Mouse (Mus musculus): ENCODE measurements around the gene Vps33a. TPM values are rescaled to one million over a fixed set of nuclear protein-coding genes. Genes with fewer than 3 reads are reported as not detected.

Vps33a gene
- polyA plus RNA-seq (2016; fragmentation: Nextera tagmentation; extraction: Ambion mirVana), result 30.4 and 34.1 TPM in 2 replicates

DNA sequence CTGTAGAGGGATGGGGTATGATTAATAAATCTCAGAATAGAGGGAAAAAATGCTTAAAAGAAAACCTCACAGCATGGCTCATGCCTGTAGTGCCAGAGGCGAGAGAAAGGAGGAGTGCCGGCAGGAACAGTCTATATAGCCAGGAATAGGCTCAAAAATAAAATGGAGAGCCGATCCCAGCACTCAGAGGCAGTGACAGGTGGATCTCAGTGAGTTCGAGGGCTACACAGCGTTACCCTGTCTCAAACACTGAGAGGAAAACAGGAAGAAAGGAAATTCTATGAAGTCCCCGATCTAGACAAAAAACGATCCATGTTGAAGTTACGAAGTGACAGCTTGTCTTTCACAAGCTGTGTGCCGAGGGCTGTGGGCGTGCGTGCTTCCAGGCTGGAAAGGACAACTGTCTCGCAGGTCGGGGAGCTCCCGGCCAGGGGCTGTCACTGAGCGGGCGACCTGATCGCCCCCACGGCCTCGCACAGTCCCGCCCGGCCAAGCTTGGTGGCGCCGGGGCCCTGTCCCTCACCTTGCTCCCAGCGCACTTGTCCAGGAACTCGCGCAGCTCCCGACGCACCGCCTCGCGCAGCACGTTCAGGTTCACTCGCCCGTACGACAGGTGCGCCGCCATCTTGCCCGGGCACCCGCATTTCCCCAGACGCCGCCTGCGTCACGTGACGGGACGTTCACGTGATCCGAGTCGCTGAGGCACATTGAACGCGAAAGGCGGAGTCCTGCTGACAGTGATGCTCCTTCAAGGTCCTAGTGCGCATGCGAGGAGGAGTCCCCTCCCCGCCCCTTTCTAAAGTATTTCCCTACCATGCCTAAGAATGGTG, at the start of gene Vps33a:
TSS of gene Vps33a (minus strand) at position 682 of the 830 bp plus-strand sequence.
- DNase-seq (ENCODE audit: low spot score), result peak; percentile 99
- no peaks in the 10 kb centered on the region for H3K9me3 ChIP-seq (replicated peaks)
- peak within 1 kb of the TSS; percentile 97 for H3K4me3 ChIP-seq
- H3K27ac ChIP-seq (replicated peaks), result peak within 1 kb of the TSS; percentile 88
- WGBS, result under 1% methylated on average over 54 of the region's 54 CpGs
- H3K27me3 ChIP-seq (ENCODE audit: low read depth, poor library complexity, severe bottlenecking), result no peaks in the 10 kb centered on the region
- peaks cover 41% of the 10 kb centered on the region for H3K36me3 ChIP-seq
- peaks cover 14% of the 10 kb centered on the region for H3K4me1 ChIP-seq

DNA sequence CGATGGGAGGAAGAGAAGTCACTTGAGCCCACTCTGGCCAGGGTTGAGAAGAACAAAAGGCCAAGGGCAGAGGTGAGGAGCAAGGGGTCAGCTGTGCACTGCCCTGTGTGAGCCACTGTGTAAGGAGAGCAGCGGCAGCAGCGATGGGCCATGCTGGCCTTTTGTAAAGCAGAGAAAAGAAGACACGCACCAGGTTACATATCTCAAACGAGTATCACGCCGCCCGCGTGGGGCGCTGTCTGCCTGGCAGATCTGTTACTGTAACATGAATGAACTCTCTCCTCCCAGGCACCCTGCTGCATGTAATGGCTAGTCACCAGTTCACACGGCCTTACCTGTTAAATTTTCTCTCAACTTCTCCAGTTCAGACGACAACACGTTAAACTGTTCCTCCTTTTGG, 49.6 kb upstream of the Vps33a start:
- Histone ChIP-seq H3K4me3 (no peak overlapping the region), H3K9me3 (replicated peaks) (no peaks in the 10 kb centered on the region), H3K36me3 (peaks cover 65% of the 10 kb centered on the region), H3K27me3 (ENCODE audit: low read depth, poor library complexity, severe bottlenecking) (no peaks in the 10 kb centered on the region), H3K4me1 (peaks cover 6% of the 10 kb centered on the region), H3K27ac (replicated peaks) (no peak overlapping the region)
- DNase-seq (ENCODE audit: low spot score), result peak; percentile 34
- WGBS, result 64% methylated on average over 13 of the region's 13 CpGs

DNA sequence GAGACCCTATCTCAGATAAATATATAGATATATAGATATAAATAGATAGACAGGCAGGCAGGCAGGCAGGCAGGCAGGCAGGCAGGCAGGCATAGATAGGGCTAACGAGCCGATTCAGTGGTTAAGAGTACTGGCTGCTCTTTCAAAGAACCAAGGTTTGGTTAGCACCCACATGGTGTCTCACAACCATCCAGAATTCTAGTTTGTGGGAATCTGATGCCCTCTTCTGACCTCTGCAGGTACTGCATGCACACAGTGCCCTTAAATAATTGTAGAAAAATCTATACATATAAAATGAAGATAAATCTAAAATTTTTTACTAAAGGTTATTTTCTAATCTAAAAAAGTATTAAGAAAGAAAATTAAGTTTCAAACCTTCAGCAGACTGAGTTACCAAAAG, 45.7 kb upstream of the Vps33a start:
- WGBS, result 82% methylated on average over 2 of the region's 2 CpGs
- no peak overlapping the region for H3K4me3 ChIP-seq
- H3K9me3 ChIP-seq (replicated peaks), result no peaks in the 10 kb centered on the region
- peaks cover 6% of the 10 kb centered on the region for H3K4me1 ChIP-seq
- DNase-seq (ENCODE audit: low spot score), result peak; percentile 25
- H3K36me3 ChIP-seq, result peaks cover 88% of the 10 kb centered on the region
- no peaks in the 10 kb centered on the region for H3K27me3 ChIP-seq (ENCODE audit: low read depth, poor library complexity, severe bottlenecking)
- H3K27ac ChIP-seq (replicated peaks), result no peak overlapping the region

DNA sequence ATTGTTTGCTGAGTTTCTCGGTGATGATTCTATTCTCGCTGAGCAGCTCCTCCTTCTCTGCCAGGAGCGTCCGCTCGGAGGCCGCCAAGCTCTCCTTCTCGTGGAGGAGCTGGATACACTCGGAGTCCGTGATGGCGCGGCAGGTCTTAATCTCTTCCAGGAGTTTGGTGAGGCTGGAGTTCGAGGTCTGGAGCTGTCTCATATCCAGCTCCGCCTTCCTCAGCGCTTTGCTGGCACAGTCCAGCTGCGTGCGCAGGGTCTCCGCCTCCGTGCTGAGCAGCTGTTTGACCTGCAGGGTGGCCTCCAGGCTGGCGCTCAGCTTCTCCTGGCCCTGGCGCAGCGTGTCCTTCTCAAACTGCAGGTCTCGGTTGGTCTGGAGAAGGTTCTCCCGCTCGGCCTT, 41.4 kb upstream of the Vps33a start:
- 94% methylated on average over 24 of the region's 24 CpGs for WGBS
- Histone ChIP-seq H3K4me1 (no peaks in the 10 kb centered on the region), H3K27me3 (ENCODE audit: low read depth, poor library complexity, severe bottlenecking) (no peaks in the 10 kb centered on the region), H3K36me3 (peaks cover 88% of the 10 kb centered on the region), H3K27ac (replicated peaks) (no peak overlapping the region), H3K9me3 (replicated peaks) (no peaks in the 10 kb centered on the region), H3K4me3 (no peak overlapping the region)
- DNase-seq (ENCODE audit: low spot score), result no peak

DNA sequence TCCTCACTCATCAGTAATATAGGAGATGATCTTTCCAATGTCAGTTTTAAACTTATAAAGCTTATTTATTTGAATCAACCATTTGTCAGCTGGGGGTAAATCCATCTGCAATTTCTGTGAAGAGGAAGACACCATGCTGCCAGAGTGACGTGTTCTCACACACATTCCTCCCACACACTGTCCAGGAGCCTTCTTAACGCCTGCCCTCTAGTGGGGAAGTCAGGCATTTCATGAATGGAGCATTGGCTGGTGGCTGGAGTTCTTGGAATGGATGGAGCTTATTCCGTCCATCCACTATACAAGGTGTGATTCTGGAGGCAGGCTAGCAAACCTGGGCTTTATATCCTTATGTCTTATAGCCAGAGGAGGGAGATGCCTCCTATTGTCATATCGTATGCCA, 37.0 kb upstream of the Vps33a start:
- peaks cover 92% of the 10 kb centered on the region for H3K36me3 ChIP-seq
- no peaks in the 10 kb centered on the region for H3K9me3 ChIP-seq (replicated peaks)
- 35% methylated on average over 4 of the region's 4 CpGs for WGBS
- no peak overlapping the region for H3K27ac ChIP-seq (replicated peaks)
- peak; percentile 72 for DNase-seq (ENCODE audit: low spot score)
- no peak overlapping the region for H3K4me3 ChIP-seq
- no peaks in the 10 kb centered on the region for H3K27me3 ChIP-seq (ENCODE audit: low read depth, poor library complexity, severe bottlenecking)
- H3K4me1 ChIP-seq, result no peaks in the 10 kb centered on the region

DNA sequence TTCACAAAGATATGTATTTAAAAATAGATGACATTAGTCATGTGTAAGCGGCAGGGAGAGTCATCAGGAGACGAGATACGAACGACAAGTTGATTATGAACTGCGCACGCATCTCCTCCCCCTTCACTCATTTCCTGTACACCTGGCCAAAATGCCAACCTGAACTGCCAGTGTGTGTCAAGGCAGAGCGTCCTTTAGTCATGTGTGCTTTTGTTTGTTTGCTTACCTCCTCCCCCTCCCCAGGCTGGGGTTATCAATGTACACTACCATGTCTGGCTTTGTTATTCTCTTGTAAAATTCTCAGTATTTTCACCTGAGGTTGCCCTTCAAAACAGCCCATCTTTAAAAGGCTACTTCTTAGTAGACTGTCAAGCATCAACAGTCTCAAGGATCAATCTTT, 36.6 kb upstream of the Vps33a start:
- no peaks in the 10 kb centered on the region for H3K27me3 ChIP-seq (ENCODE audit: low read depth, poor library complexity, severe bottlenecking)
- peaks cover 89% of the 10 kb centered on the region for H3K36me3 ChIP-seq
- H3K27ac ChIP-seq (replicated peaks), result no peak overlapping the region
- WGBS, result 95% methylated on average over 7 of the region's 7 CpGs
- no peak for DNase-seq (ENCODE audit: low spot score)
- H3K4me3 ChIP-seq, result no peak overlapping the region
- no peaks in the 10 kb centered on the region for H3K9me3 ChIP-seq (replicated peaks)
- H3K4me1 ChIP-seq, result no peaks in the 10 kb centered on the region

DNA sequence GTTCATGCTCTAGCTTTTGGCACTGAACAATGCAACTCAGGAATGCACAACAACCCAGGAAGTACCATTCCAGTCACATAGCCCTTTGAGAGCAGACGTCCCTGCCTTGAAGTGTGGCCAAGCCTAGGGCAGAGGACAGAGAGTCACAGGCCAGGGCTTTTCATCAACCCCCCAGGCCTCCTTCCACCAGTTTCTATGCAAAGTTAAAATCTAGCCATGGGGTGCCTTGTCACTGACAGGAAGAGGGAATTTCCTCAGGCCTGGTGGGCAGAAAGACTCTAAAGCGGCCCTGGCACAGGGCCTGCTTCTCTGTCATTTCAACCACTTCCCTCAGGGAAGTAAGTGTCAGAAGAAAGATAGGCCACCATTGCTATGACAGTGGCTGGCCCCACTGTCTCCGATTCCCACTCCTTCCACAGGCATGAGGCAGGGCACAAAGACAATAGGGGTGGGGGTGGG, 34.4 kb upstream of the Vps33a start:
- no peak overlapping the region for H3K4me3 ChIP-seq
- H3K27me3 ChIP-seq (ENCODE audit: low read depth, poor library complexity, severe bottlenecking), result no peaks in the 10 kb centered on the region
- peaks cover 83% of the 10 kb centered on the region for H3K36me3 ChIP-seq
- DNase-seq (ENCODE audit: low spot score), result no peak
- H3K4me1 ChIP-seq, result peaks cover 8% of the 10 kb centered on the region
- 79% methylated on average over 3 of the region's 3 CpGs for WGBS
- H3K27ac ChIP-seq (replicated peaks), result no peak overlapping the region
- no peaks in the 10 kb centered on the region for H3K9me3 ChIP-seq (replicated peaks)

DNA sequence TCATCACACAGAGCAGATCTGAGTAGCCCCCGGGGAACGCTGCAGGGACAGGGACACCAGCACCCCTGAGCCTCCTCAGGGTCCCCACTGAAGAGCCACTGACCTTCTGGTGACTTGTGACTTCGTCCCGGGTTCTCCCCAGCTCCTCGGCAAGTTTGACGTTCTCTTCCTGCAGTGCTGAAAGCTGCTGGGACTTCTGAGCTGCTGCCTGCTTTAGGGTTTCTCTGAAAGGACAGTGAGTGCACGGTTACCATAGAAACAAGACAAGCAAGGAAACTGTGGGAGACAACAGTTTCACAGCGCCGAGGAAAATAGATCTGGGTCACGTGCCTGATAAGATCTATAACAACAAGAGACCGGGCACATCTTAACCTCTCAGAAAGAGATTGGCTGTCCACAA, 30.7 kb upstream of the Vps33a start:
- Histone ChIP-seq H3K36me3 (peaks cover 77% of the 10 kb centered on the region), H3K27me3 (ENCODE audit: low read depth, poor library complexity, severe bottlenecking) (no peaks in the 10 kb centered on the region), H3K4me1 (peaks cover 8% of the 10 kb centered on the region), H3K27ac (replicated peaks) (no peak overlapping the region), H3K4me3 (no peak overlapping the region), H3K9me3 (replicated peaks) (no peaks in the 10 kb centered on the region)
- WGBS, result 61% methylated on average over 11 of the region's 11 CpGs
- no peak for DNase-seq (ENCODE audit: low spot score)

DNA sequence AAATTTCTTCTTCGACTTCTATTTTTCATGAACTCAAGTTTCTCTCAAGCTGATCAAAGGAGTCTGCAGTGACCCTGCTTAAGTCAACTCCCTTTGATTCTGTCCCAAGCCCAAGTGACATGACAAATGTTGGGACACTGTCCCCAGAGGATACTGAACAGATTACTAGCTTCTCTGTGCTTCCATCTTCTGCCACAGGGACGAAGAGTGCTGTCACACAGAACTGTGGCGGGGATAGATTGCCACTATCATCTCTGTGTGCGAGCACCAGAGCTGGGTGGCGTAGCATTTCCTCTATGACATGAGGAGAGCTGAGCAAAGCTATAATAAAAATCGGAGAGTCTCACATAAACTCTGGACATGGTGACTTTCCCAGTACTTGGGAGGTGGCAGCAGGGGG, 29.3 kb upstream of the Vps33a start:
- Histone ChIP-seq H3K9me3 (replicated peaks) (no peaks in the 10 kb centered on the region), H3K27me3 (ENCODE audit: low read depth, poor library complexity, severe bottlenecking) (no peaks in the 10 kb centered on the region), H3K4me3 (no peak overlapping the region), H3K27ac (replicated peaks) (no peak overlapping the region), H3K36me3 (peaks cover 74% of the 10 kb centered on the region), H3K4me1 (peaks cover 8% of the 10 kb centered on the region)
- no peak for DNase-seq (ENCODE audit: low spot score)
- WGBS, result 92% methylated on average over 6 of the region's 6 CpGs

DNA sequence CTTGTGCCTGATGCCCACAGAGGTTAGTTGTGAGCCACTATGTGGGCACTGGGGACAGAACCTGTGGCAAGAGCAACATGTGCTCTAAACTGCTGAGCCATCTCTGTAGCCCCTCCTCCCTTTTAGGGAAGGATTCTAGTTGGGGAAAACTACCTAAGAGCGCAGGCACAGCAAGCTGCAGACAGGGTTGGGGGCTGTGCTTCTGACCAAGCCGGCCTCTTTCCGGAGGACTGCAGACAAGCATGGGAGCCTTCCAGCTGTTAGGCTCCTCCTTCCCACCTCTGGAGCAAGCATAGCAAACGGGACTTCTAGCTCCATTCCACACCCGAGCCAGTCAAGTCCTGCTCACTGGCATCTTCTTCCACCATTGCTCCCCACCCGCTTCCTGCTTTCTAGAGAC, 26.5 kb upstream of the Vps33a start:
- H3K36me3 ChIP-seq, result peaks cover 65% of the 10 kb centered on the region
- H3K27ac ChIP-seq (replicated peaks), result no peak overlapping the region
- no peak for DNase-seq (ENCODE audit: low spot score)
- 45% methylated on average over 6 of the region's 6 CpGs for WGBS
- peaks cover 8% of the 10 kb centered on the region for H3K4me1 ChIP-seq
- no peaks in the 10 kb centered on the region for H3K27me3 ChIP-seq (ENCODE audit: low read depth, poor library complexity, severe bottlenecking)
- H3K4me3 ChIP-seq, result no peak overlapping the region
- no peaks in the 10 kb centered on the region for H3K9me3 ChIP-seq (replicated peaks)

DNA sequence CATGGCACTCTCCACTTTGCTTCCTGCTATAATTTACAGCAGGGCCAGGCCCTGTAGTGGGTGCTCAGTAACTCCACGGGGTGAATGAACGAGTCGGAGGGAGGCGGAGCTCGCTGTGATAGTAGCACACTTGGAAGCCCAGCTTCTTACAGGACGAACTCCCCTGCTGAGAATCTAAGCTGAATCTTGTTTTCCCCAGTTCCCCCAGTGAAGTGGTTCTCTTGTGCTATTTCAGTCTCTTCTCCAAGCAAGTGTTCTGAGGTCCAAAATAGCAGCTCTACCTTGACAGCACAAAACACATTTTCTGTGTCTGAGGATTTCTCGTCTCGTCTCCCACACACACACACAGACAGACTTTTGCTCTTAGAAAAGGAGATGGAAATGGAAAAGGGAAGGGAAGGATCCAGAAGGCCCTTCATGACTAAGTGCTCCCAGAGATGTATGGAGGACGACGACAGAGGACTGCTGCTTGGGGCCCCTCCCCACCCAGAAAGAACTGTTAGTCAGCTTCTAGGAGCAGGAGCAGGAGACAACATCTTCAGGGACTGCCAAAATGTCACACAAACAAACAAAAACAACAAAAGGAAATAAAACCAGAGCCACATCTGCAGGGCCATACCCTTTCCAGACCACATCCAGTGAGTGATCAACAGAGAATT, 20.9 kb upstream of the Vps33a start:
- Histone ChIP-seq H3K9me3 (replicated peaks) (no peaks in the 10 kb centered on the region), H3K4me1 (no peaks in the 10 kb centered on the region), H3K36me3 (peaks cover 80% of the 10 kb centered on the region), H3K27me3 (ENCODE audit: low read depth, poor library complexity, severe bottlenecking) (no peaks in the 10 kb centered on the region), H3K27ac (replicated peaks) (no peak overlapping the region), H3K4me3 (no peak overlapping the region)
- DNase-seq (ENCODE audit: low spot score), result no peak
- 82% methylated on average over 10 of the region's 10 CpGs for WGBS

DNA sequence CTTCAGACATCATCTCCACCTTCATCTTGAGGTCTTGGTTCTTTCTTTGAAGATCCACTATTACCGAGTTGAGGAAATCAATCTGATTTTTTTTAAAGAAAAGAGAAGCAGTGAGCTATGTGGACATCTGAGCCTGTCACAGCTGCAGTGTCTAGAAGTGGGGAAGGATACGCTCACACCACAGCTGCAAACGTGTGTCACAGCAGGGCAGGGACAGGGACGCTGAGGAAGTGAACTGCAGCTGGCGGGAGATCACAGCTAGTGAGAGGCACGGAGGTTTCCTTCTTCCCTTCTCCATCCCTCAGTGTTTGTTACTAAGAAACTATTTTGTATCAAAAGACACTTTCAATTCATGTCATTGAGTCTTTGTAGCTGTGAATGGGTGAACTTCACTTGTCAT, 7.2 kb upstream of the Vps33a start:
- Histone ChIP-seq H3K36me3 (peaks cover 64% of the 10 kb centered on the region), H3K4me3 (no peak overlapping the region), H3K27ac (replicated peaks) (no peak overlapping the region), H3K9me3 (replicated peaks) (no peaks in the 10 kb centered on the region), H3K27me3 (ENCODE audit: low read depth, poor library complexity, severe bottlenecking) (no peaks in the 10 kb centered on the region), H3K4me1 (no peaks in the 10 kb centered on the region)
- 89% methylated on average over 6 of the region's 6 CpGs for WGBS
- no peak for DNase-seq (ENCODE audit: low spot score)

DNA sequence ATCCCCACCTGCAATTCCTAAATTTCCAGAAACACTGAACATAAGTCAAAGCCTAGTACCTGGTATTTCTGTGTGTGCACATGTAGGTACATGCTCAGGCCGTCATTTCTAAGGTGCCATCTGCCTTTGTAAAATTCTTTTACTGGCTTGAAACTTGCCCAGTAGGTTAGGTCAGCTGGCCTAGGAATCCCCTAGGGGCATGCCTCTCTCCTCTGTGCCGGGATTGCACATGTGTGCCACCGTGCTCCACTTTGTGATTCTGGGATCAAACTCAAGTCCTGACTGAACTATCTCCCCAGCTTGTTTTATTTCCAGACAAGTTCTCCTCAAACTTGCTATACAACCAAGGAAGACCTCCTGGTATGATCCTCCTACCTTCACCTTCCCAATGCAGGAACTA, 3.9 kb upstream of the Vps33a start:
- Histone ChIP-seq H3K4me1 (peaks cover 9% of the 10 kb centered on the region), H3K9me3 (replicated peaks) (no peaks in the 10 kb centered on the region), H3K36me3 (peaks cover 45% of the 10 kb centered on the region), H3K4me3 (no peak overlapping the region), H3K27me3 (ENCODE audit: low read depth, poor library complexity, severe bottlenecking) (no peaks in the 10 kb centered on the region), H3K27ac (replicated peaks) (no peak overlapping the region)
- 90% methylated on average over 3 of the region's 3 CpGs for WGBS
- DNase-seq (ENCODE audit: low spot score), result no peak
